Mouse (Mus musculus) embryonic facial prominence, embryonic 10.5 days (tissue): ENCODE results near the gene Slc22a23. TPM values are rescaled to one million over a fixed set of nuclear protein-coding genes. Genes with fewer than 3 reads are reported as not detected.

Source experiments
- DNase-seq: peaks from one replicate; pipeline ENCODE4 v3.0.0-alpha.2; 2017; ENCODE audit warnings: low spot score
- H3K27ac ChIP-seq: fragments of 300-500 bp; sonication (generic); replicated peaks from 2 replicates; pipeline ENCODE4 v1.5.1; 2016; ENCODE audit warnings: mild to moderate bottlenecking
- H3K27me3 ChIP-seq: fragments of 300-500 bp; sonication (generic); replicated peaks from 2 replicates; pipeline ENCODE4 v1.6.1; 2016; ENCODE audit warnings: low read depth, mild to moderate bottlenecking; ENCODE audit not compliant: poor library complexity, severe bottlenecking
- H3K36me3 ChIP-seq: fragments of 300-500 bp; sonication (generic); replicated peaks from 2 replicates; pipeline ENCODE4 v1.6.1; 2016; ENCODE audit warnings: mild to moderate bottlenecking, moderate library complexity
- H3K4me1 ChIP-seq: fragments of 300-500 bp; sonication (generic); 2 replicates; pipeline ENCODE4 v1.6.1; 2016
- H3K4me3 ChIP-seq: fragments of 300-500 bp; sonication (generic); 2 replicates; pipeline ENCODE4 v1.5.1; 2016; ENCODE audit warnings: mild to moderate bottlenecking, moderate library complexity
- H3K9me3 ChIP-seq: fragments of 300-500 bp; sonication (generic); 2 replicates; pipeline ENCODE4 v1.6.1; 2016; ENCODE audit warnings: mild to moderate bottlenecking
- WGBS: fragments of 180-500 bp; shearing (Covaris S2); methylation state at CpG from one replicate; pipeline ENCODE4 v1.1.7; 2016; 5-methylcytosine and 5-hydroxymethylcytosine counted together
- polyA plus RNA-seq: library from polyadenylated mRNA; unstranded; fragments of >200 nt; fragmentation: Nextera tagmentation; extraction: Ambion mirVana; gene quantifications from 2 replicates; pipeline ENCODE4 v1.2.1, GENCODE M21; 2016

Gene Slc22a23
- polyA plus RNA-seq, 1 experiment from 2014 or later, result 2.9 TPM

- DNase-seq, result no peak
These were observed 198.1 kb downstream of the Slc22a23 start for GRCm38 (mm10) chr13:34146916-34147315.

GRCm38 (mm10) chr13:34143389-34143788 lies 201.6 kb downstream of the Slc22a23 start:
- peak; percentile 10 for DNase-seq
- no peaks in the 10 kb centered on the region for H3K36me3 ChIP-seq
- peaks cover 15% of the 10 kb centered on the region for H3K4me1 ChIP-seq
- 44% methylated on average over 5 of the region's 5 CpGs for WGBS
- no peaks in the 10 kb centered on the region for H3K9me3 ChIP-seq
- no peak overlapping the region for H3K4me3 ChIP-seq
- no peaks in the 10 kb centered on the region for H3K27me3 ChIP-seq
- no peak overlapping the region for H3K27ac ChIP-seq

More at GRCm38 (mm10) chr13:34146916-34147315, 198.1 kb downstream of the Slc22a23 start:
- H3K9me3 ChIP-seq, result no peaks in the 10 kb centered on the region
- H3K27me3 ChIP-seq, result no peaks in the 10 kb centered on the region
- 61% methylated on average over 3 of the region's 3 CpGs for WGBS
- no peak overlapping the region for H3K4me3 ChIP-seq
- 0 out of 2 replicates have a peak overlapping the region, but pooled peaks have one; percentile 5 for H3K27ac ChIP-seq
- peaks cover 42% of the 10 kb centered on the region for H3K4me1 ChIP-seq
- no peaks in the 10 kb centered on the region for H3K36me3 ChIP-seq

GRCm38 (mm10) chr13:34136605-34137004 lies 208.4 kb downstream of the Slc22a23 start:
- Histone ChIP-seq H3K27me3 (peaks cover 24% of the 10 kb centered on the region), H3K36me3 (no peaks in the 10 kb centered on the region), H3K9me3 (no peaks in the 10 kb centered on the region), H3K4me3 (no peak overlapping the region), H3K4me1 (peaks cover 30% of the 10 kb centered on the region), H3K27ac (0 out of 2 replicates have a peak overlapping the region, but pooled peaks have one; percentile 1)
- DNase-seq, result no peak
- 71% methylated on average over 7 of the region's 7 CpGs for WGBS

- Histone ChIP-seq H3K36me3 (no peaks in the 10 kb centered on the region), H3K27me3 (peaks cover 37% of the 10 kb centered on the region), H3K9me3 (no peaks in the 10 kb centered on the region), H3K4me3 (peak overlapping the region; percentile 79; the same call in 1 of the 2 replicates), H3K4me1 (peaks cover 49% of the 10 kb centered on the region), H3K27ac (peak overlapping the region; percentile 93)
- WGBS, result 57% methylated on average over 7 of the region's 7 CpGs
- no peak for DNase-seq
These were observed 210.7 kb downstream of the Slc22a23 start for GRCm38 (mm10) chr13:34134276-34134675.

- peaks cover 4% of the 10 kb centered on the region for H3K36me3 ChIP-seq
- H3K4me3 ChIP-seq, result peak overlapping the region; percentile 79
- H3K9me3 ChIP-seq, result no peaks in the 10 kb centered on the region
- peaks cover 57% of the 10 kb centered on the region for H3K4me1 ChIP-seq
- 4% methylated on average over 15 of the region's 15 CpGs for WGBS
- H3K27ac ChIP-seq, result peak overlapping the region; percentile 93
- DNase-seq, result peak; percentile 63
- H3K27me3 ChIP-seq, result peaks cover 37% of the 10 kb centered on the region
These were observed 211.5 kb downstream of the Slc22a23 start for GRCm38 (mm10) chr13:34133326-34134071.

GRCm38 (mm10) chr13:34132875-34133274 lies 212.1 kb downstream of the Slc22a23 start:
- no peak for DNase-seq
- no peaks in the 10 kb centered on the region for H3K9me3 ChIP-seq
- peaks cover 37% of the 10 kb centered on the region for H3K27me3 ChIP-seq
- peak overlapping the region; percentile 79 for H3K4me3 ChIP-seq
- H3K27ac ChIP-seq, result peak overlapping the region; percentile 93
- WGBS, result 15% methylated on average over 6 of the region's 6 CpGs
- peaks cover 60% of the 10 kb centered on the region for H3K4me1 ChIP-seq
- peaks cover 9% of the 10 kb centered on the region for H3K36me3 ChIP-seq

GRCm38 (mm10) chr13:34132299-34132698 lies 212.7 kb downstream of the Slc22a23 start:
- peaks cover 60% of the 10 kb centered on the region for H3K4me1 ChIP-seq
- DNase-seq, result peak; percentile 62

GRCm38 (mm10) chr13:34131708-34132060 lies 213.3 kb downstream of the Slc22a23 start:
- DNase-seq, result peak; percentile 78
- Histone ChIP-seq H3K9me3 (no peaks in the 10 kb centered on the region), H3K36me3 (peaks cover 14% of the 10 kb centered on the region), H3K4me1 (peaks cover 60% of the 10 kb centered on the region), H3K27me3 (peaks cover 37% of the 10 kb centered on the region), H3K27ac (peak overlapping the region; percentile 93), H3K4me3 (peak overlapping the region; percentile 79)
- under 1% methylated on average over 10 of the region's 10 CpGs for WGBS

More at GRCm38 (mm10) chr13:34132299-34132698, 212.7 kb downstream of the Slc22a23 start:
- under 1% methylated on average over 15 of the region's 15 CpGs for WGBS
- H3K27ac ChIP-seq, result peak overlapping the region; percentile 93
- no peaks in the 10 kb centered on the region for H3K9me3 ChIP-seq
- H3K27me3 ChIP-seq, result peaks cover 37% of the 10 kb centered on the region
- peaks cover 11% of the 10 kb centered on the region for H3K36me3 ChIP-seq
- H3K4me3 ChIP-seq, result peak overlapping the region; percentile 79

GRCm38 (mm10) chr13:34131011-34131707 lies 213.8 kb downstream of the Slc22a23 start:
- peaks cover 63% of the 10 kb centered on the region for H3K4me1 ChIP-seq
- WGBS, result under 1% methylated on average over 24 of the region's 24 CpGs

GRCm38 (mm10) chr13:34130226-34130731 lies 214.7 kb downstream of the Slc22a23 start, which contains the start of gene Tubb2b:
TSS of gene Tubb2b (minus strand) at chr13:34130466.
- peaks cover 69% of the 10 kb centered on the region for H3K4me1 ChIP-seq
- under 1% methylated on average over 26 of the region's 26 CpGs for WGBS
- H3K9me3 ChIP-seq, result no peaks in the 10 kb centered on the region
- H3K4me3 ChIP-seq, result peak within 1 kb of the TSS; percentile 79
- peaks cover 37% of the 10 kb centered on the region for H3K27me3 ChIP-seq
- DNase-seq, result peak; percentile 93
- peaks cover 25% of the 10 kb centered on the region for H3K36me3 ChIP-seq
- H3K27ac ChIP-seq, result peak within 1 kb of the TSS; percentile 93

More at GRCm38 (mm10) chr13:34131011-34131707, 213.8 kb downstream of the Slc22a23 start:
- peak; percentile 81 for DNase-seq
- Histone ChIP-seq H3K36me3 (peaks cover 18% of the 10 kb centered on the region), H3K27me3 (peaks cover 37% of the 10 kb centered on the region), H3K9me3 (no peaks in the 10 kb centered on the region), H3K4me3 (peak overlapping the region; percentile 79), H3K27ac (peak overlapping the region; percentile 93)

- H3K4me1 ChIP-seq, result peaks cover 69% of the 10 kb centered on the region
These were observed 215.3 kb downstream of the Slc22a23 start for GRCm38 (mm10) chr13:34129485-34130225.

More at GRCm38 (mm10) chr13:34129485-34130225, 215.3 kb downstream of the Slc22a23 start:
- under 1% methylated on average over 31 of the region's 31 CpGs for WGBS
- peaks cover 31% of the 10 kb centered on the region for H3K36me3 ChIP-seq
- peak overlapping the region; percentile 79 for H3K4me3 ChIP-seq
- peak; percentile 68 for DNase-seq
- H3K9me3 ChIP-seq, result no peaks in the 10 kb centered on the region
- H3K27ac ChIP-seq, result peak overlapping the region; percentile 93
- H3K27me3 ChIP-seq, result peaks cover 35% of the 10 kb centered on the region
